ENCODE assay signal across 10 mouse cellular contexts in genomic region chr7:120504663-120504979, GRCm38 (mm10).
DNase-seq lines count a peak whose midpoint lies in the region; ATAC-seq and TF ChIP-seq lines count a peak whose summit lies in the region.
"Had no signal": no experiment of that assay in that cellular context is flagged by ENCODE, and none has a peak within 500 bp of the region (broad histone marks: within the 10 kb centered on the region; RNA-seq: fewer than 3 reads in every experiment).

No protein-coding gene starts in this region.

- H3K9ac ChIP-seq in heart, embryonic 11.5 days (ENCODE audit: low read depth, low read length) = peak overlapping the region; percentile 63
- H3K9ac ChIP-seq in ES-Bruce4 (ENCODE audit: low read depth, poor library complexity, severe bottlenecking) = 0 out of 2 replicates have a peak overlapping the region, but pooled peaks have one; percentile 48
- no peak overlapping the region for H3K9ac ChIP-seq in liver, postnatal 0 days (replicated peaks)

- H3K36me3 ChIP-seq in heart, embryonic 11.5 days (ENCODE audit: control insufficient read depth, insufficient read depth, low read length) = no peaks in the 10 kb centered on the region
- no peaks in the 10 kb centered on the region for H3K36me3 ChIP-seq in ES-Bruce4 (ENCODE audit: control insufficient read depth, insufficient read depth, low read length, poor library complexity, severe bottlenecking)
- no peaks in the 10 kb centered on the region for H3K36me3 ChIP-seq in hindbrain, embryonic 10.5 days
- no peaks in the 10 kb centered on the region for H3K36me3 ChIP-seq in liver, postnatal 0 days (replicated peaks; ENCODE audit: insufficient read depth, low read length)

- peak overlapping the region; percentile 45 for H3K4me3 ChIP-seq in heart, embryonic 11.5 days (ENCODE audit: low read depth, low read length)
- H3K4me3 ChIP-seq in ES-Bruce4 (ENCODE audit: low read depth, low read length) = peak overlapping the region; percentile 31
- H3K4me3 ChIP-seq in hindbrain, embryonic 10.5 days = peak overlapping the region; percentile 60
- no peak overlapping the region for H3K4me3 ChIP-seq in liver, postnatal 0 days (ENCODE audit: low read depth, low read length)

- no peak for TF ChIP-seq POLR2A in ES-Bruce4 (IDR thresholded peaks at IDR 0.05; ENCODE audit: insufficient read depth, low read length)

- intact Hi-C loops in heart, postnatal 36 days (cut with DNase I) = no loop called here
- intact Hi-C loops in left cerebral cortex, postnatal 4 days (cut with DNase I) = no loop called here

- no peak overlapping the region for H3K27ac ChIP-seq in heart, embryonic 11.5 days (ENCODE audit: low read depth, low read length)
- H3K27ac ChIP-seq in ES-Bruce4 (ENCODE audit: insufficient read depth, low read length) = no peak overlapping the region
- peak overlapping the region; percentile 85 for H3K27ac ChIP-seq in hindbrain, embryonic 10.5 days
- no peak overlapping the region for H3K27ac ChIP-seq in liver, postnatal 0 days (ENCODE audit: low read depth)

- DNase-seq in heart, postnatal 36 days = no peak
- no peak for DNase-seq in hindbrain, embryonic 10.5 days (ENCODE audit: low spot score)
- no peak for DNase-seq in liver, postnatal 0 days
- DNase-seq in spleen, adult 12 weeks (ENCODE audit: low spot score) = no peak
- no peak for DNase-seq in natural killer cell, adult 2 months (ENCODE audit: low spot score in 2 of 2)
- no peak for DNase-seq in left cerebral cortex, postnatal 4 days
- DNase-seq: adrenal gland, adult 2 months; lung, postnatal 36 days had no signal

- no peak for TF ChIP-seq EP300 in ES-Bruce4 (IDR thresholded peaks at IDR 0.05; ENCODE audit: insufficient read depth, low read depth, low read length)
- no peak for TF ChIP-seq EP300 in liver, postnatal 0 days (IDR thresholded peaks at IDR 0.05; ENCODE audit: low read depth)

- ATAC-seq in heart, embryonic 11.5 days (replicated peaks; ENCODE audit: insufficient number of reproducible peaks, low FRiP score, low TSS enrichment) = no peak
- no peak for ATAC-seq in liver, postnatal 0 days

- WGBS in heart, embryonic 11.5 days (ENCODE audit: insufficient replicate concordance) = 22% methylated on average over 5 of the region's 5 CpGs
- WGBS in hindbrain, embryonic 10.5 days = 24% methylated on average over 5 of the region's 5 CpGs
- WGBS in liver, postnatal 0 days (ENCODE audit: insufficient replicate concordance) = 28% methylated on average over 5 of the region's 5 CpGs

- no peaks in the 10 kb centered on the region for H3K4me1 ChIP-seq in heart, embryonic 11.5 days (ENCODE audit: control insufficient read depth, insufficient read depth, low read length)
- no peaks in the 10 kb centered on the region for H3K4me1 ChIP-seq in ES-Bruce4 (ENCODE audit: control insufficient read depth, insufficient read depth, low read length)
- peaks cover 7% of the 10 kb centered on the region for H3K4me1 ChIP-seq in hindbrain, embryonic 10.5 days (replicated peaks)
- no peaks in the 10 kb centered on the region for H3K4me1 ChIP-seq in liver, postnatal 0 days (ENCODE audit: insufficient read depth)

- H3K4me2 ChIP-seq in heart, embryonic 11.5 days = peak overlapping the region; percentile 85
- peak overlapping the region; percentile 36; the same call in 1 of the 2 replicates for H3K4me2 ChIP-seq in liver, postnatal 0 days (ENCODE audit: low read depth, low read length)

- H3K27me3 ChIP-seq in heart, embryonic 11.5 days (ENCODE audit: control insufficient read depth, insufficient read depth, low read length) = no peaks in the 10 kb centered on the region
- no peaks in the 10 kb centered on the region for H3K27me3 ChIP-seq in ES-Bruce4 (ENCODE audit: control insufficient read depth, insufficient read depth, low read length, poor library complexity, severe bottlenecking)
- H3K27me3 ChIP-seq in hindbrain, embryonic 10.5 days (ENCODE audit: insufficient read depth, poor library complexity, severe bottlenecking) = 0 out of 2 replicates have a peak, but pooled peaks cover 4% of the 10 kb centered on the region
- H3K27me3 ChIP-seq in liver, postnatal 0 days (ENCODE audit: insufficient read depth, low read length) = no peaks in the 10 kb centered on the region

- H3K9me3 ChIP-seq in heart, embryonic 11.5 days (replicated peaks; ENCODE audit: control insufficient read depth, low read length) = no peaks in the 10 kb centered on the region
- H3K9me3 ChIP-seq in ES-Bruce4 (replicated peaks; ENCODE audit: control insufficient read depth, insufficient read depth, low read length, poor library complexity, severe bottlenecking) = no peaks in the 10 kb centered on the region
- peaks cover 9% of the 10 kb centered on the region for H3K9me3 ChIP-seq in hindbrain, embryonic 10.5 days
- no peaks in the 10 kb centered on the region for H3K9me3 ChIP-seq in liver, postnatal 0 days (ENCODE audit: low read length)

- TF ChIP-seq CTCF in ES-Bruce4 (IDR thresholded peaks at IDR 0.05; ENCODE audit: low read depth, low read length) = no peak
- TF ChIP-seq CTCF in liver, postnatal 0 days (IDR thresholded peaks at IDR 0.05; ENCODE audit: low read depth) = no peak
